Mouse (Mus musculus) cerebellum, postnatal 4 days (tissue): ENCODE results near the gene Baz2b.

ENCODE experiments used
- DNase-seq, 2 experiments: peaks; one replicate each; pipeline ENCODE4 v3.0.0; 2022; ENCODE audit warnings: low spot score in 2 of 2, mixed read lengths in 1 of 2

Baz2b gene

DNA sequence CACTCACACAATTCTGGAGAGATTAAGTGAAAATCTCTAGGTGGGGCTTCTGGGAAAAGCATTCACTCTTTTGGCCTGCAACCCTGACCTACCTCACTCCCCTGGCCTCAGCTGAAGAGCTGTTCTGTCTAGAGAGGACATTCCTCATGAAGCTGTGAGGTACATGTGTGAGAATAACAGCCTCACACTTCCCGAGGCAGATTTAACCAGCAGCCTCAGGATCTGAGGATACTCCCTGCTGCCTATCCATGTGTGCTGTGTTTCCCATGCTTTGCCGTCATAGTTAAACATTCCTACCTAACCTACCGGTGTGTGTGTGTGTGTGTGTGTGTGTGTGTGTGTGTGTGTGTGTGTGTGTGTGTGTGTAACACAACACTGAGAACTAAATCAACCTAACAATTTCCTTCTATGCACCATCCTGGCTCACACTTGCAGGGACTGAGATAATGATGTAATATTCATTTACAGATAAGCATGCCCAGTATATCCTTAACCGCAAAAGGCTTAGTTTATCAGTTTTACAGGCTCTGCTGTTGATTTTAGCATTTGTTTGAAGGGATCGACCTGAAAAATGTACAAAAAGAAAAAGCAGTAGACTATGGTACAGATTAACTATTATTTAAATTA lies 206.5 kb downstream of the Baz2b start:
- no peak for DNase-seq

- DNase-seq, result no peak
Observed at GRCm38 (mm10) chr2:60000268-60000667, 209.4 kb downstream of the Baz2b start.

DNA sequence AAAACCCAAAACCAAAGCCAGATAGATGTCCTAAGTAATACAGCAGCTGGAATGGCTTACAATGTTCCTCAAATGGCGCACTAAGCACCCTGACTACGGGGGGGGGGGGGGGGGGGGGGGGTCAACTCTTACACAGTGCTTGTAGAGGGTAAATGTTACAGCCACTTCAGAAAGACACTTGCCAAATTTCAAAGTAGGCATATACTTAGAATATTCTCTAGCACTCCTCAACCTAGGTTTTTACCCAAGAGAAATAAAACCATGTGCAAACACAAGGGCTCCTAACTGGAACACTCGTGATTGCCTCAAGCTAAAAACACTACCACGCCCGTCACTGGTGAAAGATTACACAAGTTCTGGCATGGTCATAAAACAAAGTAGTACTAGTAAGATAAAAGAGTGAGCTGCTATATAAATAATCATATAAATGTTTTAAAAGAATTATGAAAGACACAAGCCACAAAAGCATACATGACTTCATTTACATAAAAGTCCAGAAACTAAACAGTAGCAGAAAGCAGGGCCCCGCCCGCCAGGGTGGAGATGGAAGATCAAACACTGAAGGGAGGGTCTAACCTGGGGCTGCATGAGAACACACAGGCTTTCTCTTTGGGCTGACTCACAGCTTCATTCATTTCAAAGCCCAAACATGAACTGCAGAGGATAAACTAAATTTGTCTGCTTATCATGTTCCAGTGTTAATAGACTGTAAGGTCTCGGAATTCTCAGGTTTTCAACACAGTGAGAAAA lies 212.0 kb downstream of the Baz2b start:
- DNase-seq, result no peak

DNA sequence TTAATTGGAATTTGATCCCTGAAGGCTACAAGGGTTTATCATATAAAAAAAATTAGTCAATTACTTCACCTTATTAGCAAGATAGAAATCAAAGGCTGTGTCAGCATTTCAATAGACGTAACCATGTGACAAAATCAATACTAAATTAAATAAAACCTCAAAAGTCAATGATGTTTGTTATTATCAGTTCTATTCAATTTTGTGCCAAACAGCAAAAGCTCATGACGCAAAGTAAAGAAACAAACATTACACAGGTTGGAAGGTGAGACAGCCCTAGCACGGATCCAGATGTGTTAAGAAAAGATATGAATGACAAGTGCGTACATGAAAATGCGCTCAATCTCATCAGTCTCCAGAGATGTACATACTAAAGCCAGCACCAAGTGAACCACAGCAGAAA lies 212.7 kb downstream of the Baz2b start:
- DNase-seq, result no peak

DNA sequence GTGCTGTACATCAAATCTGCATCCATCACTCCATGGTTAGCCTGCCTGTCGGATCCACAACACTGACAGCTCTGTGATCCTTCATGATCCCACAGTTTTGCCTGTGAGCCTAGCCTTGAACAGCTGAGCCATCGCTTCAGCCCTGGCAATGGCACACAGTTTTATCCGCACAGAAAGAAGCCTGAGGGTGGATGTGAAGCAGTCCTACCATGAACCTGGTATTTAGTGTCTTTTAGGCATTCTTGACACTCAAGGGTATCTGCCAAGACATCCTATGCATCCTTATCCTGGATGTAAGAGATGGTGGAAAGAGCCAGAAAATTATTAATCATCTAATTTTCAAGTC lies 216.5 kb downstream of the Baz2b start:
- no peak for DNase-seq

DNA sequence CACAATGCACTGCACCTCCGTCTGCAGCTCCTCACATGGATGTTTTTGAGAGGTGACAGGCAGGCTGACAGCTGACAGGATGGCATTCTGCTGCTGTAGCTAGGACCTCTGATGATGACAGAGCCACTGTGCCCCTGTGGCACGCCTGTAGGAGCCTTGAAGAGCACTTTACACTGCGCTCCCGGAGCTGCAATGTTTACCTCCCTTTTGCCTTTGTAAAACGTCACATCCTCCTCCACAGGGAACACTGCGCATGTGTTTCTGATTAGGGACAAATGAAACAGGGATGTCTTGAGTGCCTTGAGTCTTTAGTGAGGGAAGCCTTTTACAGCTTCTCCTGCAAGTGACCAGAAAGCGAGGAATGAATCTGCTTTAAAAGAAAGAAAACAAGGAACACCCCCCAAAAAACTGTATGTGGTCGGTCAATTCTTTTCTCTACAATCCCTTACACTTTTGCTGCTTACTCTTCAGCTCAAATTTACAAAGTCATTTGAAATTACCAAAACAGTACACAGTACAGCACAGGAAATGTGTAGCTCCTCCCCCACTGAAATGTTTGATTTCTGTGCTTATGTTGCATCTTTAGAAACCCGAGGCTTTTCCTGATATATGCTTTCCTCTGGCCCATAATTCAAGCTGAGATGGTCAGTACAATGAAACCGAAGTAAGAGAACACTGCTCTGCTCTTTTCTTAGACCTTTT lies 217.0 kb downstream of the Baz2b start:
- DNase-seq, result no peak

- no peak for DNase-seq
Observed at GRCm38 (mm10) chr2:59991775-59992174, 217.9 kb downstream of the Baz2b start.

GRCm38 (mm10) chr2:59987521-59987920 lies 222.1 kb downstream of the Baz2b start:
- no peak for DNase-seq

DNA sequence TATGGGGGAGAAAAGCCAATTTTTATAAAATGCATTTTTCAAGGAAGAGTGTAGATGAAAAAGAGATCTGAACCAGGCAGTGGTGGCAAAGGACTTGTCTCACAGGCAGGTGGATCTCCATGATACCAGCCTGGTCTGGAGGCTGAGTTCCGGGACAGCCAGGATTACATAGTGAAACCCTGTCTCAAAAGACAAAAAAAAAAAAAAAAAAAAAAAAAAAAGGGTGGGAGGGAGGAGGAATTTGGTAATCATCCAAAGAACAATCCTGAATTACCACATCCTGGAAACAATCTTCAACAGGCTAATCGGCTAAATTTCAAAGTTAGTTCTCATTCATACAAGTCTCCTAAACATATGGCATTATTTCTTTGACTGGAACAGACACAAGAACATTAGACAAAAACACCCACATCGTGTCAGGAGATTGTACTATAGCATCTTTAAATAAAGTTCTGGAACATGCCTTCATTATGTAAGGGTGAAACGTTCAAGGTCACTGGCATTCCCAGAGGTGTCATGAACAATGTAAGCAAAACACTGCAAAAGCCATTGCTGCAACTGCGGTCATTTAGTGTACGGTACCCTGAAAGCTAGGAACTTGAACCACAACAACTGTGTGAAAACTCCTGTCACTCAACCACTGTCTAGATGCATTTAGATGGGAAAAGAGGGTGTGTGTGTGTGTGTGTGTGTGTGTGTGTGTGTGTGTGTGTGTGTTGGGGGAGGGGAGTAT lies 230.0 kb downstream of the Baz2b start:
- DNase-seq, result no peak

DNA sequence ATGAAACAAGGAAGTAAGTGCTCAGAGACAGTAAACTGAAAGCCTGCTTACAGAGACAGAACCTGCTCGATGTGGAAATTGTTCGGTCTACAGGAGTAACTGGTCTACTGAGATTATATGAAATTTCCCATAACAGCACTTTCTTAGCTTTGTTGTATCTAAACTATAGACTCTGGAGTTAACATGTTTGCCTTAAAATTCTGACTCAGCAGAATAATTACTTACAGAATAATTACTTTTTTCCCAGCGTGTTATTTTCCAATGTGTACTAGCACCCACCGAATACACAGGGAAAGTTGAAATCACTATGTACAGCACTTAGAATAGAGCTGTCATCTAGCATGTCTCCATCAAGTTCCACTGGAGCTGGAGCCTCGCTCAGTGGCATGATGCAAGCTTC lies 233.0 kb downstream of the Baz2b start:
- no peak for DNase-seq

- no peak for DNase-seq
Observed at GRCm38 (mm10) chr2:59975772-59976171, 233.9 kb downstream of the Baz2b start.

DNA sequence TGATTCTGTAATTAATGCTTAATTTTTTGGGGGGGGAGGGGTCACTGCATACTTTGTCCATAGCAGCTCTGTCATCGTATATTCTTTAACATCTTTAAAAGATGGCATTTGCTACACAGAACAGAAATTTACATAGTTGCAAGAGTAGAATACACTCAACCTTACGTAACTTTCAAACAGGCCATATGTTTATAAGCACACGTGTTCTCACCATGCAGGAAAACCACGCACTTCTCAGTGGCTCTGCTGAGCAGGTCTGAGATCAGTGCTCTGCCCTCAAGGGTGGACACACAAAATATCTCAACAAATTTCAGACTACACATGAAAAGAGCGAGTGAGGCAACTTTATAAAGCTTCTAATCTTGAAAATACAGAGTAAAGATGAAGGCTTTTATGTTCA lies 235.7 kb downstream of the Baz2b start:
- no peak for DNase-seq

DNA sequence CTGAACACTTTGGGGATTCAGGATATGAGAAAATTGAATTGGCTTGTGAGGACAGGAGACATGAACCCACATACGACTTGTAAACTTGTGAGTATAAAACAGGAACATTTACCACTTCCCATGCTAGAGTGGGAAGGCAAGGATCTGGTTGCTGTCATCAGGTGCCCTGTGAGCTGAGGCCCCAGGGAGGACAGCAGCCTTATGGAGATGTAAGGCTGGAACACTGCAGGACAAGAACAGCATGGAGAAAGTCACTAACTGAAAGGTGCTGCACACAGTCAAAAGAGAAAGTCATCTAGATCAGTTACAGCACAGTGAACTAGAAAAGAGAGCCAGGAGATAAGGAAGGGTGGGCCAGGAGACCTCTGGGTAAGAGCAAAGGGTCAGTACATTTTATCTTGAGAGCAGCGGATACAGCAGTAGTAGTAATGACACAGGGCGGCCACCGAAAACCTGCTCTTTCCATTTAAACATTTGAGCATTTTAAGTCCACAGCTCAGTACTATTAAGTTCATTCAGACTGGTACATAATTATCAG lies 236.5 kb downstream of the Baz2b start:
- DNase-seq, result no peak

GRCm38 (mm10) chr2:59970511-59970910 lies 239.1 kb downstream of the Baz2b start:
- DNase-seq, result no peak

GRCm38 (mm10) chr2:59969099-59969498 lies 240.5 kb downstream of the Baz2b start:
- no peak for DNase-seq

- no peak for DNase-seq
Observed at GRCm38 (mm10) chr2:59968593-59968992, 241.0 kb downstream of the Baz2b start.

GRCm38 (mm10) chr2:59966454-59966853 lies 243.2 kb downstream of the Baz2b start:
- peak in 1 of 2 experiments; percentile 21 for DNase-seq

GRCm38 (mm10) chr2:59963011-59963410 lies 246.6 kb downstream of the Baz2b start:
- no peak for DNase-seq

DNA sequence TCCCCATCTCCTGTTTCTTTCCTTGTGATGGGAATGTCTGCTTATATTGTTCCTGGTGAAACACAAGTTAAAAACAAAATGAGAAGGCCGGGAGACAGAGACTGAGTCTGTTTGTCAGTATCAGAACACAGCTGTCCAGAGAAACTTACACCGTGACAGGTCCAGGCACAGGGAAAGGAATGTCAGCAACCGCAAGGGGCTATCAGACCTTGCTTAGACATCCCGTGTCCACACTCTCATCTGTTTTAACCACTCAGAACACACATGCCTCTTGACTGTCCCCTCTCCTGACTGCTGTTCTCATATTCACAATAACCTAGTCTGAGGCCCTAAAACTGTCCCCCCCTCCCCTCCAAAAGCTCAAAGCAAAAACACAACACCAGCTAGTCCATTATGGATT lies 247.1 kb downstream of the Baz2b start:
- no peak for DNase-seq

DNA sequence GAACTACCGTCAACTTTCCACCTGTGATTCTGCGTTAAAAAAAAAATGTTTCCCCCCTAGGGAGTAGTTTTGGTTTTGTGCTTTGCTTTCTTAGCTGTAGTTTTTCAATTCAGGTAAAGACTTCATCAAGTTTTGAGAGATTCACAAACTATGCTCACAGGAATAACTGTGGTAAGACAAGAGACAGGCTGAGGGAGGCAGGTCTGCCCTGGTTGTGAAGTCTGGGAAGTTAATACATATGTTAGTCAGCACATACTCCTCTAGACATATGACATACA lies 249.2 kb downstream of the Baz2b start:
- DNase-seq, result no peak

GRCm38 (mm10) chr2:59959668-59960494 lies 249.8 kb downstream of the Baz2b start:
- no peak for DNase-seq
